Mouse (Mus musculus): ENCODE results near the gene Gucy2d. TPM values are rescaled to one million over a fixed set of nuclear protein-coding genes. Genes with fewer than 3 reads are reported as not detected.
A peak's percentile ranks its signal among the peaks of the same experiment; 100 is the strongest.

Gene Gucy2d
- polyA plus RNA-seq, 1 experiment from 2014 or later: 0.10 TPM

GRCm38 (mm10) chr7:98510961-98511958, 71.0 kb downstream of the Gucy2d start:
- Histone ChIP-seq H3K36me3 (ENCODE audit: control insufficient read depth, insufficient read depth, low read length) (no peaks in the 10 kb centered on the region), H3K9me3 (replicated peaks; ENCODE audit: control insufficient read depth, low read length) (no peaks in the 10 kb centered on the region), H3K27ac (ENCODE audit: low read depth, low read length) (no peak overlapping the region), H3K4me3 (ENCODE audit: low read depth, low read length) (no peak overlapping the region), H3K27me3 (replicated peaks; ENCODE audit: control insufficient read depth, insufficient read depth, low read length) (no peaks in the 10 kb centered on the region), H3K4me2 (ENCODE audit: low read length) (no peak overlapping the region), H3K9ac (ENCODE audit: low read length) (no peak overlapping the region), H3K4me1 (ENCODE audit: control insufficient read depth, insufficient read depth, low read length) (no peaks in the 10 kb centered on the region)
- 75% methylated on average over 15 of the region's 15 CpGs for WGBS
- DNase-seq (ENCODE audit: low spot score) (no peak), ATAC-seq (no peak)

- no peaks in the 10 kb centered on the region for H3K36me3 ChIP-seq (ENCODE audit: control insufficient read depth, insufficient read depth, low read length)
- H3K4me3 ChIP-seq (ENCODE audit: low read depth, low read length): no peak overlapping the region
- H3K9ac ChIP-seq (ENCODE audit: low read length): no peak overlapping the region
- WGBS: 71% methylated on average over 3 of the region's 3 CpGs
- H3K4me1 ChIP-seq (ENCODE audit: control insufficient read depth, insufficient read depth, low read length): no peaks in the 10 kb centered on the region
- H3K27me3 ChIP-seq (replicated peaks; ENCODE audit: control insufficient read depth, insufficient read depth, low read length): no peaks in the 10 kb centered on the region
- DNase-seq (ENCODE audit: low spot score) (no peak), ATAC-seq (no peak)
- no peaks in the 10 kb centered on the region for H3K9me3 ChIP-seq (replicated peaks; ENCODE audit: control insufficient read depth, low read length)
- H3K4me2 ChIP-seq (ENCODE audit: low read length): no peak overlapping the region
- H3K27ac ChIP-seq (ENCODE audit: low read depth, low read length): no peak overlapping the region
Observed at GRCm38 (mm10) chr7:98513251-98513650, 73.0 kb downstream of the Gucy2d start.

- Histone ChIP-seq H3K4me1 (ENCODE audit: control insufficient read depth, insufficient read depth, low read length) (peaks cover 15% of the 10 kb centered on the region), H3K36me3 (ENCODE audit: control insufficient read depth, insufficient read depth, low read length) (no peaks in the 10 kb centered on the region), H3K4me2 (ENCODE audit: low read length) (no peak overlapping the region), H3K27me3 (replicated peaks; ENCODE audit: control insufficient read depth, insufficient read depth, low read length) (no peaks in the 10 kb centered on the region), H3K9ac (ENCODE audit: low read length) (no peak overlapping the region), H3K27ac (ENCODE audit: low read depth, low read length) (no peak overlapping the region), H3K9me3 (replicated peaks; ENCODE audit: control insufficient read depth, low read length) (no peaks in the 10 kb centered on the region), H3K4me3 (ENCODE audit: low read depth, low read length) (no peak overlapping the region)
- ATAC-seq (no peak), DNase-seq (ENCODE audit: low spot score) (no peak)
- 83% methylated on average over 5 of the region's 5 CpGs for WGBS
Observed at GRCm38 (mm10) chr7:98522576-98522975, 82.4 kb downstream of the Gucy2d start.

- ATAC-seq: peak; percentile 42; the same call in 1 of the 2 replicates
- H3K4me1 ChIP-seq (ENCODE audit: control insufficient read depth, insufficient read depth, low read length): peaks cover 15% of the 10 kb centered on the region
- H3K4me3 ChIP-seq (ENCODE audit: low read depth, low read length): no peak overlapping the region
- H3K27me3 ChIP-seq (replicated peaks; ENCODE audit: control insufficient read depth, insufficient read depth, low read length): no peaks in the 10 kb centered on the region
- H3K9ac ChIP-seq (ENCODE audit: low read length): no peak overlapping the region
- no peak overlapping the region for H3K4me2 ChIP-seq (ENCODE audit: low read length)
- H3K27ac ChIP-seq (ENCODE audit: low read depth, low read length): peak overlapping the region; percentile 29; the same call in 1 of the 2 replicates
- H3K9me3 ChIP-seq (replicated peaks; ENCODE audit: control insufficient read depth, low read length): no peaks in the 10 kb centered on the region
- DNase-seq (ENCODE audit: low spot score): peak; percentile 28
- WGBS: 70% methylated on average over 8 of the region's 8 CpGs
- H3K36me3 ChIP-seq (ENCODE audit: control insufficient read depth, insufficient read depth, low read length): no peaks in the 10 kb centered on the region
Observed at GRCm38 (mm10) chr7:98523070-98523812, 83.0 kb downstream of the Gucy2d start.

- peak; percentile 87 for DNase-seq (ENCODE audit: low spot score)
- WGBS: 3% methylated on average over 7 of the region's 7 CpGs
- Histone ChIP-seq H3K9me3 (replicated peaks; ENCODE audit: control insufficient read depth, low read length) (no peaks in the 10 kb centered on the region), H3K36me3 (ENCODE audit: control insufficient read depth, insufficient read depth, low read length) (no peaks in the 10 kb centered on the region), H3K27ac (ENCODE audit: low read depth, low read length) (peak overlapping the region; percentile 29; the same call in 1 of the 2 replicates), H3K4me1 (ENCODE audit: control insufficient read depth, insufficient read depth, low read length) (peaks cover 15% of the 10 kb centered on the region), H3K4me3 (ENCODE audit: low read depth, low read length) (no peak overlapping the region), H3K27me3 (replicated peaks; ENCODE audit: control insufficient read depth, insufficient read depth, low read length) (no peaks in the 10 kb centered on the region), H3K4me2 (ENCODE audit: low read length) (no peak overlapping the region), H3K9ac (ENCODE audit: low read length) (no peak overlapping the region)
- ATAC-seq: peak; percentile 68; the same call in 1 of the 2 replicates
Observed at GRCm38 (mm10) chr7:98523813-98524361, 83.7 kb downstream of the Gucy2d start.

GRCm38 (mm10) chr7:98524401-98524800, 84.2 kb downstream of the Gucy2d start:
- Histone ChIP-seq H3K27ac (ENCODE audit: low read depth, low read length) (no peak overlapping the region; the same call in 1 of the 2 replicates), H3K9ac (ENCODE audit: low read length) (no peak overlapping the region), H3K4me2 (ENCODE audit: low read length) (no peak overlapping the region), H3K36me3 (ENCODE audit: control insufficient read depth, insufficient read depth, low read length) (no peaks in the 10 kb centered on the region), H3K27me3 (replicated peaks; ENCODE audit: control insufficient read depth, insufficient read depth, low read length) (no peaks in the 10 kb centered on the region), H3K4me3 (ENCODE audit: low read depth, low read length) (no peak overlapping the region), H3K4me1 (ENCODE audit: control insufficient read depth, insufficient read depth, low read length) (peaks cover 15% of the 10 kb centered on the region), H3K9me3 (replicated peaks; ENCODE audit: control insufficient read depth, low read length) (no peaks in the 10 kb centered on the region)
- 29% methylated on average over 6 of the region's 6 CpGs for WGBS
- no peak for ATAC-seq
- DNase-seq (ENCODE audit: low spot score): no peak

GRCm38 (mm10) chr7:98524869-98525699, 84.9 kb downstream of the Gucy2d start:
- Histone ChIP-seq H3K27me3 (replicated peaks; ENCODE audit: control insufficient read depth, insufficient read depth, low read length) (no peaks in the 10 kb centered on the region), H3K36me3 (ENCODE audit: control insufficient read depth, insufficient read depth, low read length) (no peaks in the 10 kb centered on the region), H3K9ac (ENCODE audit: low read length) (no peak overlapping the region), H3K9me3 (replicated peaks; ENCODE audit: control insufficient read depth, low read length) (no peaks in the 10 kb centered on the region), H3K27ac (ENCODE audit: low read depth, low read length) (no peak overlapping the region), H3K4me3 (ENCODE audit: low read depth, low read length) (no peak overlapping the region), H3K4me2 (ENCODE audit: low read length) (no peak overlapping the region), H3K4me1 (ENCODE audit: control insufficient read depth, insufficient read depth, low read length) (peaks cover 15% of the 10 kb centered on the region)
- DNase-seq (ENCODE audit: low spot score) (no peak), ATAC-seq (no peak)
- WGBS: 91% methylated on average over 6 of the region's 6 CpGs

Measured in forebrain, embryonic 14.5 days (tissue).